Mouse (Mus musculus) spleen, postnatal 10 days (tissue): ENCODE data around the gene Nkx2-5.
A peak's percentile ranks its signal among the peaks of the same experiment; 100 is the strongest.

Experiments used
- DNase-seq, 2 experiments: peaks; one replicate each; pipeline ENCODE4 v3.0.0; 2021 to 2022; ENCODE audit warnings: low spot score in 2 of 2

Gene Nkx2-5

DNA sequence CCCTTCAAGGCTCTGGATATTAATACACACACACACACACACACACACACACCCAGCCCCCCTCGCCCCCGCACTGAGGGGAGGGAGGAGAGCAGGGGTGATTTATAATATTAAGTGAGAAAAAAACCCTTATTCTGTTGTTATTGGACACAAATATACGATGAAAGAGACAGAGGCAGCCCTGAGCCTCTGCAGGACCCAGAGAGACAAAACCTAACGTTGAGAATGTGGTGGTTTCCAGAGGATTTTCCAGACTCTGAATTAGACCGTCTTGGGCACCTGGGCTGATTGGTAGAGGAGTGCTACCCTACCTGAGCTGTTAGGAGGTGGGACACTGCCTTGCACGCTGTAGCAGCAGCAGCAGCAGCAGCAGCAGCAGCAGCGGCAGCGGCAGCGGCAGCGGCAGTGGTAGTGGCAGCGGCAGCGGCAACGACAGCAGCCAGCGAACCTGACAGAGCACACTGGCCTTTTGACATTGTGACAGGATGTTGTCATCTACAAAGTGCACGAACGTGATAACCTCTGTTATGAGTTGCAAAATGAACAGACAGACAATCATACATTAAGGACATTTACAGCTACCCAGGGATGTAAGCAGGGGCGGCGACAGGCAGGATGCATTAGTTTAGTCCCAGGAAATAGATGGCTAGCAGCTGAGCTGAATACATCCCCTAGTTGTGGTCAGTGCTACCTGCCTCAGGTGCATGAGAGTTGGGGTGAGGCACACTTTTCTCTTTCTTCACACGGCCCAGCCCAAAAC is 7.8 kb downstream of the Nkx2-5 start:
- no peak for DNase-seq

DNA sequence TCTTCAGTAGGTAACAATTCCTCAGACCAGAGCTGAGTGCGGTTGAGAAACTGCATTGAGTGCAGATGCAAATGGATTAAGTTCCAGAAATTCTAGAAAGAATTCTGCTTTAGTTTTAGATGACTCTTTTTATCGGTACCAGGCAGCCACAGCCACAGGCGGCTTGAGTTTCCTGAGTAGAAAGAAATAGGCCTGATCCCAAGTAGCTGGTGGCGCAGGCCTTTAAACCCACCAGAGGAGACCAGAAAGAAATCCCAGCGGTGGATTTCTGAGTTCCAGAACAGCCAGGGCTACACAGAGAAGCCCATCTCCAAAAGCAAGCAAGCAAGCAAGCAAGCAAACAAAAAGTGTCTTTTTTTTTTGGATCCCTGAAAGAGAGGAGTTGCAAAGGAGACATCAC is 8.4 kb downstream of the Nkx2-5 start:
- DNase-seq: no peak

DNA sequence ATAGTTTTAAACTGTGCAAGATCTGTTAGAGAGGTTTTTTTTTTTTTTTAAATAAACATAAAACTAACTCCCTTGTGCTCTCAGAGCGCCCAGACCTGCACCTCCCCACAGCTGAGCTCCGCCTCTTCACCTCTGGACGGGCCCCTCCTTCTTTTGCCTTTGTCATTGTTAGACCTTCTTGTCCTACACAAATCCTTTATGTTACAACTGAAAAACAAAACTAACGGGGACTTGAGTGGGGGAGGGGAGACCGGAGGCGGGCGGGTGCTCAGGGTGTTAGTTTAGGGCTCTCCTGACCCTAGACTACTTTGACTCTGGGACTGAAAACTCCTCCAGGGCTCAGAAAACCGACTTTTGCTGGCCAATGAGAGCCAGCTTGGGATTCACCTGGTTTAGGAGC is 8.9 kb downstream of the Nkx2-5 start:
- no peak for DNase-seq

DNA sequence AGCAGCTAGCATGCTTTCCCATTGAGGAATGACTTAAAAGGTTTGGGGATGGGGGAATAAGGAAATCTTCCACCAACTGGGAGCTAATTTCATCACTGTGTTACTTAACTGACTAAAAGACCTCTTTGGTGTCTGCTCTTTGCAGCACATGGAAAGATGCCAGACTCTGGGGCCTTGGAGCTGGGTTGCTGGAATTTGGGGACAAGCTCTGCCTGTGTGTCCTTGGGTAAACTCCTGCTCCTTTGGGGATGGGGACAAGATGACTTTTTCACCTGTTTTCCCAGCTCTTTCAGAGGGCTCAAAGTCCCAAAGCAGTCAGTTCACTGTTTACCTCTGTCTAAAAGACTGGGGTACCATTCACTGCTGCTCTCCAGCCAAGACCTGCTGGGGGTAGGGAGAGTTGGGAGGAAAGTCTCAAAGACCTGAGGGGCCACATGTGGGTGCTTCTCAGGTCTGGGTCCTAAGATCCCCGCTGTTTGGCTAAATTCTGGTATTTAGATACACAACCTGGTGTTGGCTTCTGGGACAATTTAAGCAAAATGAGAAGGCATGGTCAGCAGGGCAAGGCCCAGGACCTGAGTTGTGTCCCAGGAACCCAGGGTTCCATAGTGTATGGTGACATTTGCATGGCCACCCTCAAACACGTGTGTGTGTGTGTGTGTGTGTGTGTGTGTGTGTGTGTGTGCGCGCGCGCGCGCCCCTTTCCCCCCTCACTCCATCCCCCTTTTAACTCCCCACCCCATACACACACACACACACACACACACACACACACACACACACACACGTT is 9.6 kb downstream of the Nkx2-5 start:
- DNase-seq: no peak

DNA sequence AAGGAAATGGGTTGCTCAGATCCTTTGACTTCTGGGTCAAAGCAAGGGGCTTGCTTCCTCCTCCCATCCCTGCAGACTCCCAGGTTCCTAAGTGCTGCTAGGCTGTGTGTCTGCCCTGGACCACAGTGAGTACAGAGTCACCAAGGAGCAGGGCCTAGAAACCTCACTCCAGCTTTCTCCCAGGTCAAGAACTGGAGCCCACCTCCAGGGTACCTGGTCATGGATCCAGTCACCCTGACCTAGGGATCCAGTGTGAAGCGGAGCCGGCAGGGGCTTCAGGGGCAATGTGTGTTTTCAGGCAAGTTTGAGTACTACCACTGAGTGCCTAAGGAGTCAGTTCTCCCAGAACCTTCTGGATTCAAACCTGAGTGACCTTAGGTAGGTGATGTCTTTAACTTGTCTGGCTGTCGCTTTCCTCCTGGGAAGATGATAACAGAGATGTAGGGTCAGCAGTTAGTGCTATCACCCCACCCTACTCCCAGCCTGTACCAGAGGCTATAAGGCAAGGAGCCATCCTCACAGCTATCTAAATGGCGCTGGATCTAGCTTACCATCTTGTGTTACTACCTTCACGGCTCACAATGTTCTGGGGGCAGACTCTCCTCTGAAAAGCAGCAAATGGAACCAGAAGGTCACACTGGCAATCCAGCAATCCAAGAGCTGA is 10.4 kb downstream of the Nkx2-5 start:
- DNase-seq: no peak

DNA sequence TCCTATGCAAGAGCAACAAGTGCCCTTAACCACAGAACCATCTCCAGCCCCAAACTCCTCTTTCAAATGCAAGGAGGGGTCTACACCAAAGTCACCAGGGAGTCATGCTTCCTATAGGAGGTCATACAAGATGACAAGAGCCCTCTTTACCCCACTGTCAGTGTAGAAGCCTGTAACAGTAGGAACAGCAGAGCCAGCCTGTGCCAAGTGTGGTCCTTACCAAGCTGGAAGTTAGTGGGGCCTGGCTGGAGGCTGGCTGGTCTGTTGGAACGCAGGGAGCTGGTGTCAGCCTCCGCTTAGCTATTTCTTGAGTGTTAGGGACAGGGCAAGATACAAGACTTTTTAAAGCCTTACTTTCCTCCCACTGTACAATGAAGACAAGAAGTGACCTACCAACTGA is 11.0 kb downstream of the Nkx2-5 start:
- no peak for DNase-seq

DNA sequence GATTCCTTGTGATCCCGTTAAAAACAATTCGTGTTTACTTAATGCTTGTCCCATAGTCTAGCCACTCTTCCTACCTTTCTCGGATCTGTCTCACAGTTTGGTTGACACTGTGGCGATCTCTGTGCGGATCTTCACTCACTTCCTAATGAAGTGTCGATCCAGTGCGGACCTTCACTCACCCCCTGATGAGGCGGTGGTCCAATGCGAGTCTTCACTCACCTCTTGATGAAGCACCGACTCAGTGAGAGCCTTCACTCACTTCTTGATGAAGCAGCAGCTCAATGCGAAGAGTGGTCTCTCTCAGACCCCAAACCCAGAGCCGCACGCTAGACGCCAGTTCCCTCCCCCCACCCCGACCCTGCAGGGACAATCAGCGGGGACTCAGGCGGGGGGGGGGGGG is 18.7 kb downstream of the Nkx2-5 start:
- no peak for DNase-seq

DNA sequence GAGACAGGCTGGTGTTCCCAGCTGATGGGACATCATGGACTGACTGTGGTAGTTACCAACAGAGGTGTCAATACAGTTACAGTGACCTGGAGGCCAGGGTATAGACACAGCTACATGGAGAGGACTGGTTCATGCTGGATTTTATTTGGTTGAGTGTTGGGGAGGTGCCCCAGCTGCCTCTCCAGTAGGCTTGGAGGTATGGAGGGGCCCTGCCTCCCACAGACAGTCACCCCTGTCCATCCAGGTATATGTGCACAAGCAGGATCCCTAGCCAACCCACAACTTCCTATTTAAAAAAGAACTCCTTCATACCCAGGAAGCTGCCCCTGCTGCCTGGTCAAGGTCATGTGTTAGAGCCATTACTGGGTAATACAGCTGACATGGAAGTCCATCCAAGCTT is 27.0 kb downstream of the Nkx2-5 start:
- DNase-seq: peak in 1 of 2 experiments; percentile 7

DNA sequence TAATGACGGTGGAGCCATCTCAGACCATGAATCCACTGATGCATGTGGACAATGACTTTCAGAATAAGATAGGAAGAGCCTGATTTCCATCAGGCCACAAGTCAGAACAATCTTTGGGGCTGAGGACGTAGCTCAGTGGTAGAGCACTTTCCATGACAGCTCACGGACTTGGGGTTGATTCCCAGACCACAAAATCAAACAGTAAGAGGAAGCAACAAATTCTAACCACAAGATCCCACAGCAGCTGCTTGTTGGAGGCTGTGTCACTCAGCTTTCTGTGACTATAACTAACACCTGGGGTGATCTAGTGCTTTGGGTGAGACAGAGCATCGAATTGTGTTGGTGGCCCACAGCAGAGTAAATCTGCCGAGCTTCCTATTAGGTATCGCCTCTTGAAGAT is 28.0 kb downstream of the Nkx2-5 start:
- DNase-seq: peak in 1 of 2 experiments; percentile 4

DNA sequence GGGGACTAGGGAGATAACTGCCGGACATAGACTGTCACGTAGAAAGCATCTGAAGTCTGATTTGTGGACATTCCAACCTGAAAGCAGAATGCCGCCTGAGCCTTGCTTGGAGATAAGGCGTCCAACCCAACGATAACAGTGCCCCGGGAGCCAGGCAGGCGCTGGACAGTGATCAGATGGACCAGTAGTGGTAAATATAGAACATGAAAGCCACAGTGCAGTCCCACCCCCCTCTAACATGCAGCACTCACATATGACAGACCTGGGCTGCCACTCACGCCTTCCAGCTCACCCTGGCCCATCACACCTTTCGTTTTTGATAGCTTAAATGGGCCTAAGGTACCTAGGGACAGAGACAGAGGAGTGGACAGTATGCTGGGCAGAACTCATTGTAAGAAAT is 31.3 kb downstream of the Nkx2-5 start:
- peak in 1 of 2 experiments; percentile 8 for DNase-seq

DNA sequence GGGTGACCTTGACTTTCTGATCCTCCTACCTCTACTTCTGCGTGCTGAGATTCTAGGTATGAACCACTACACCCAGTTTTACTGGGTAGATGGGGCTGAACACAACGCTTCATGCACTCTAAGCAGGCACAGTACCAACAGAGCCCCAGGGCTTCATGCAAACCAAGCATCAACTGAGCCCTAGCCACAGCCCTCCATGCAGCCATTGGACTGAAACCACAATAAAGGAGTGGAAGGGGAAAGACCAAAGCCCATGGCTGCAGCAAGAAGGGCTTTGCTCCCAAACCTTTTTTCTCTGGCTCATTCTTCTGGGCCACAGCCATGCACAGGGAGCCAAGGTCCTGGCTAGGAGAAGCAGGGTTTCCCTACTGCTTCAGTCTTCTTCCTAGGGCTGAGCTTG is 32.2 kb downstream of the Nkx2-5 start:
- peak in 1 of 2 experiments; percentile 4 for DNase-seq

DNA sequence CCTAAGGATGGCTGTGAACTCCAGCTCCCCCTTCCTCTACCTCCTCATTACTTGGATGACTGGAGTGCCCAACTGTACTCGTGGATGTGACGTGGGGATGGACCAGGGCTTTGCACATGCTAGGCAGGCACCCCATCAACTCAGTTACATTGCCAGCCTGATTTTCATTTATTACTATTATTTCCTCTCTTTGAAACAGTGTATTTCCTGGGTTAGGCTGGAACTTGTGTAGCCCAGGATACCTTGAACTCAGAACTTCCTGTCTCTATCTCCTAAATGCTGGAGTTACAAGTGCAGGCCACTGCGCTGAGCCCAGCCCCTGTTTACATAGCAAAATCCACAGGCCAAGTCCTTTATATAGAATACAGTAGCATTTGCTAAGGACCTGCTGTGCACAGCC is 41.9 kb downstream of the Nkx2-5 start:
- peak in 1 of 2 experiments; percentile 6 for DNase-seq

DNA sequence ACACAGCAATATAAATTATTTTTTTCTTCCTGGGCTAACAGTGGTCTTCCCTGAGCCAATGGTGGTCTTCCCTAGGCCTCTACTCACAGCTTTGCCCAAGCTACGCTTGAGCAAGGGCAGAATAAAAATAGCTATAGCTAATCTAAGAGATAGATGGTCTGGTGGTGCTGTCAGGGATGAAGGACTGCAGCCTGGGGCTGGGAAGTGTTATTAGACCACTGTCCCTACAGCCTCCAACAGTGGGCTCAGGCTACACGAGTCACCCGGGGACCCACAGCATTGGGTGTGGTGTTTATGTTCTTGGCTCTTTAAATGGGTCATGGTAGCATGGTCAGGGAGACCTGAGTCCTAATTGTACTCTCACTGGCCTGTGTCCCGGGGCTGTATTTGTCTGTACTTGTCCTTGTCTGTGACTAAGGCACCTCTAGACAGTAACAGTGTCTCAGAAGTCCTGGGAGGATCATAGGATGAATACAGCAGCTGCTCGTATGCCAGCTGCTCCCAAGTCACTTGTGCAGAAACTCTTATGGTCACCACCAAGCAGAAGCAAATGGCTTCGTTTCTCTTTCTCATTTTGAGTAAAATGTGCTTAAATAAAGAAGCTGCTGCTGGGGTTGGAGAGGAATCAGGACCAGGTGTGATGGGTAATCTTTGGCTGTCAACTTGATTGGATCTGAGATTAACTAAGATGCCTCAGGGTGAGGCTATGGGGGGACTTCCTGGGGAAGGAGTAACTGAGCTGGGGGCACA is 47.3 kb downstream of the Nkx2-5 start:
- peak in 1 of 2 experiments; percentile 6 for DNase-seq

DNA sequence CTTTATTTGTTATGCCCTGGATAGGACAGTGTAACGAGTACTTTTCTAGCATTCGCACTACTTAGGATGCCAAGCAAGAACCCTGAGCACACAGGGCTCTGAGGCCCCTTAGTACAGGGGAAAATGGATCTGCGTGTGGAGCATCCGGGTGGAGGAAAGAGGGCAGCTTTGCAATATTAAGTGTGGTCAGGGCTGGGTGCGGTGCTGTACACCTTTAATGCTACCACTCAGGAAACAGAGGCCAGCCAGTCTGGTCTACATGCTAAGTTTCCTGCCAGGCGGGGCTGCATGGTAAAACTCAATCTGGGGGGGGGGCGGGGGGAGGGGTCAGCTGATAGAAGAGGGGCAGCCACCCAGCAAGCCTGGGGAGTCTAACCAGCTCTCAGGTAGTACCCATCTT is 49.4 kb downstream of the Nkx2-5 start:
- peak in 1 of 2 experiments; percentile 5 for DNase-seq

DNA sequence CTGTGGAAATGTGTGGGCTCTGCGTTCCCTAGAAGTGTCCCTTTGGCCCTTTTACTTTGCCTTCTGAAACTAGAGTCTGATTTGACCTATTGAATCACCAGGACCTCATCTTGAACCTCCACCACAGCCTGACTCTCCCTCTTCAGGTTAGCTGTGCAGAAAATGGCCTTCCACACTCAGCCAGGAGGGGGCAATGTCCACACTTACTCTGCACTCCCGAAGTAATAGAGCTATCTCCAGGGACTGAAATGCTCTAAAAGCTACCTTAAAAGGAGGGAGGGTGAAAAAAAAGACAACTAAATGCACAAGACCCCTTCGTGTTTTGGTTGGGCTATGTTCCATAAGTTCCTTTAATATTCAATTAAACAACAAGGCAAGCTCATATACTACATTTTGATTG is 50.1 kb downstream of the Nkx2-5 start:
- peak in 1 of 2 experiments; percentile 73 for DNase-seq

DNA sequence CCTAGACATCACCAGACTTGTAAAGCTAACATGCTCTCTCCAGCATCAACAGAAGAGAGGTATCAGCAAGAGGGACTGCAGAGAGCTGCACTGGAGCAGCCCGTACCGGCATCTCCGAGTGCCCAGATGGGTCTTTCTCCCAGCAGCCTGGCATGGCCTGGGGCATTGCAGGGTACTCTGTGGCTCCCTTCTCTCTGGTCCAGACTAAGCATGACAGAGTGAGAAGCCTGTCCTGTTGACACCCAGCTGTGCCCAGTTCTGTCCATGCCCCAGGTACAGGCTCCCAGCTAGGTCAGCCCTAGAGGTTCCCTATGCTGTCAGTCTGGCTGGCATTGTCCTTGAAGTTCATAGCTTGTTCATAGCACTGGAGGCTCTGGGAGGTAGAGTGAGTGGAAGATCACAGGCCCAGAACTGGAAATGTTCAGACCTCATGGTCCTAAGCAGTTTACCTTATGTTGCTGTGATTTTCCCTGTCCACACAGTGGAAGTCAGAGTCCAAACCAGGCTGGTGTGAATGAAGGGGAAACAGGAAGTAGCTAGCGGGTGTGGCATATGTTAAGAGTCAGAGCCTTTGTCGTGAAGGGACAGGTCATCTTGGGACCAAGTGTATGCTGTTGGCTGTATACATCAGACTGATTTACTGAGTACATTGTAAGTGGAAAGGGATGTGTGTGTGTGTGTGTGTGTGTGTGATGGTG is 51.6 kb downstream of the Nkx2-5 start:
- peak in 1 of 2 experiments; percentile 11 for DNase-seq

DNA sequence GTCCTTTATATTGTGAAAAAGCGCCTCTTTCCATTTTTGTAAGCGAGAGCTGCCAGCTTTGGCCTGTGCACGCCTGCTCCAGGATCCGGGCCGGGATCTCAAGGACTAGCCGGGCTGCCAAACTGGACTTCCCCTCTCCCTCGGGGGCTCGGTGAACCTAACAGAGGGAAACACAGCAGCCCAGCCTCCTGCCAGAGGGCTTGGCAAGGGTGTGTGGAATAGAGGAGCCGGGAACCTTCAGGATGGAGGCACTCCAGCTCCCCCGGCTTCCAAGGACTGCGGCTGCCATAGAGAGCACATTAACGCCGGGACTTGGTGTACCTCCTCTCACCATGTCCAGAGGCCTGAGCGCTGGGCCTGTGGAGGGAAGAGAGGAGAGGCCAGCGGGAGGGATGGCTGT is 52.7 kb downstream of the Nkx2-5 start:
- peak in 1 of 2 experiments; percentile 13 for DNase-seq

DNA sequence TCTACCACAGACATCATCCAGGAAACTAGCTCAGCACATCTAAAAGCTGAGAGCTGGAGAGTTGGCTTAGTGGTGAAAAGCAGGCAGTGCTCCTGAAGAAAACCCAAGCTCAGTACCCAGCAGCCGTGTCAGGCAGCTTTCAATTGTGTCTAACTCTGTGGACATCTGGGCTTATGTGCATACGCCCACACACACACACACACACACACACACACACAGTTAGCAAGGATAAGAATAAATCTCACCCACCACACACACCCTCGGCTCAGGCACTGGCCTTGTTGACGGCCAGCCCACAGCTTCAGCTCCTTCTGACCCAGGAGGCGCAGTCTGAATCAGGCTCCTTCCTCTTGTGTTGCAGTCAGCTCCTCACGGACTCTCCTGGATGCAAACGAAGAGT is 53.2 kb downstream of the Nkx2-5 start:
- peak in 1 of 2 experiments; percentile 19 for DNase-seq

DNA sequence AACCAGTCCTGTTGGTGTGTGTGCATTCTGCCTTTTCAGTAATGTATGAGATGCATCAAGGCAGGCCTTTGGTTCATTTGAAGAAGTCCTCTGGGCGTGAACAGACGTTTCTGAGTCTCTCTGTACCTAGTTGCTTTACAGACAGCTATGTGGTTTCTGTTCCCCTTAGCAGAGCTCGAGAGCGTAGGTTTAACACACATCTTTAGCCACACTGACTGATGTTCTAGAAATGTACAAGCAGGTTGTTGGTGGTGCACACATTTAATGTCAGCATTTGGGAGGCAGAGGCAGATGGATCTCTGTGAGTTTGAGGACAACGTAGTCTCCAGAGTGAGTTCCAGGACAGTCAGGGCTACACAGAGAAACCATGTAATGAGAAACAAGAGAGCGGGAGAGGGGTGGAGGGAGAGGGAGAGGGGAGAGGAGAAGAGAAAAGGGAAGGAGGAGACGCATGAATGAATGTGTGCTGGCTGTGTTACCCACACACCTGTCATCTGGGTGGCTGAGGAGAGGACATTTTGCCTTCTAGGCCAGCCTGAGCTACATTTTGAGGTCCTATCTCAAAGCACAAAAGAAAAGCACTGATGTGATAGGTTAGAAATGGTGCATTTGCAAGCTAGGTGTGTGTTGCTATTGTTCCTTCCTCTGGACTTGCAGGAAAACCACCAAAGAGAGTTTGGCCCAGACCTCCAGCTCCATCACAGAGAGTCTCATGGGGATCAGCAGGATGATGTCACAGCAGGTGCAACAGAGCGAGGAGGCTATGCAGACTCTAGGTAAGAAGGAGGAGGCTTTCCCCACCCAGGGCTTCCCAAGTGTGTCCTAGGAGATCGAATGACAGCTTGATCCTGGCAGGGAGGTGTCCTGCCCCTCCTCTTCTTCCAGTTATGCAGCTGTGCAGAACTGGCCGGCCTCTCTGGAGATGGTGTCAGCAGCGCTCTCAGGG is 54.3 kb downstream of the Nkx2-5 start:
- peak in 1 of 2 experiments; percentile 41 for DNase-seq
